17 mouse cellular contexts compared by ENCODE assay signal in genomic region chr6:89606096-89606495, GRCm38 (mm10).
"Had no signal": no experiment of that assay in that cellular context is flagged by ENCODE, and none has a peak within 500 bp of the region (broad histone marks: within the 10 kb centered on the region; RNA-seq: fewer than 3 reads in every experiment).

No protein-coding gene starts in this region.

- H3K4me3 ChIP-seq: midbrain, embryonic 10.5 days; midbrain, embryonic 12.5 days; myocyte; neural tube, embryonic 13.5 days; neural tube, embryonic 15.5 days had no signal

- H3K36me3 ChIP-seq: midbrain, embryonic 10.5 days; midbrain, embryonic 12.5 days; neural tube, embryonic 13.5 days; neural tube, embryonic 15.5 days had no signal

- H3K27me3 ChIP-seq: midbrain, embryonic 12.5 days; neural tube, embryonic 13.5 days; neural tube, embryonic 15.5 days had no signal

- DNase-seq: lung, embryonic 14.5 days; lung, postnatal 10 days; lung, postnatal 4 days; midbrain, embryonic 14.5 days; retina, postnatal 1 day; right cerebral cortex, adult 18-20 months; right cerebral cortex, postnatal 25 days; right cerebral cortex, postnatal 4 days; spleen, adult 18-20 months; thymus, adult 18-20 months; thymus, postnatal 14 days; thymus, postnatal 36 days had no signal
